Mouse (Mus musculus) heart, postnatal 0 days (tissue): ENCODE results near the gene Spats2.

Source experiments
- CTCF ChIP-seq: IDR thresholded peaks from 2 replicates; pipeline ENCODE4 v1.5.1; 2016; ENCODE audit warnings: antibody characterized with exemption, control low read depth, low read depth
- EP300 ChIP-seq: IDR thresholded peaks from 2 replicates; pipeline ENCODE4 v1.6.1; 2016; ENCODE audit warnings: antibody characterized with exemption, low read depth

- no peak for TF ChIP-seq EP300
- no peak for TF ChIP-seq CTCF
Observed at GRCm38 (mm10) chr15:99096831-99097500, 28.8 kb upstream of the Spats2 start.
